Mouse (Mus musculus): ENCODE measurements around the gene Rtn1.

DNA sequence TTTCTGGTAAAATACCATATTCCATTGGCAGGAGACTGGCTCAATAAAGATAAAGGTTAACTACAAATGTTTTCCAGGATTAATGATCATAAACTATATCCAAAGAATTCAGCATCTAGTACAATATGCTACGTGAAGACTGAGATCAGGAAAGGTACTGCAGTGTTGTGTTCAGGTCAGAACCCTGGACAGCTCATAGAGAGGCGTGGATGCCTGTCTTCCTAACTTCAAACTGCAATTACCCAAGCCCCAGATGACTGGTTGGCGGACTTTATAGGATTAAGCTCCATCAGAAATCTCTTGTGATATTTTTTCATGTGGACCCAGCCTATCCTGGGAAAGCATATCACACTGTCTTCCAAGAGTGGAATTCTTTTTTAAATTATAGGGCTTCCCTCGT, 13.8 kb upstream of the Rtn1 start:
- no peak for TF ChIP-seq CTCF (IDR thresholded peaks at IDR 0.05; ENCODE audit: low read depth)
- TF ChIP-seq EP300 (IDR thresholded peaks at IDR 0.05; ENCODE audit: low read depth) = no peak
